Mouse (Mus musculus) liver, embryonic 14.5 days (tissue): ENCODE results near the gene Hipk1.

ENCODE experiments used
- CTCF ChIP-seq: IDR thresholded peaks from 2 replicates; pipeline ENCODE4 v1.5.1; 2016; ENCODE audit warnings: antibody characterized with exemption, low read depth, control low read depth
- EP300 ChIP-seq: IDR thresholded peaks from 2 replicates; pipeline ENCODE4 v1.6.1; 2016; ENCODE audit warnings: antibody characterized with exemption, low read depth

DNA sequence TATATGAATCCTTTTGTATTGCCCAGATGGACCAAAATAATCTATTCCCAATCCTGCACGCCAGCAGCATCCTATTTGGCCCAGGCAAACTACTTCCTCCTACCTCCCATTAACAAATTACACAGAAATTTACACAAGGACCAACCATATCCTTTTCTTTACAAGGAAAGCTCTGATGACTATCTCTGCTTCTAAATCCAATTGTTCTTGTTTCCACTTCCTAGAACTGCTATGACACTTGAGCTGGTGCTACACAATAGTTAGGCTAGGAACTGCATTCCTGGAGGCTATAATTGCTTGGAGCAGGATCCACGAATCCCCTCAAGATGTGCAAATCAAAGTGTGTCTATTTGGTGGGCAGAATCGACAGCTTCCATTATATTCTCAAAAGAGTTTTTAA lies 24.6 kb downstream of the Hipk1 start:
- TF ChIP-seq CTCF = no peak
- no peak for TF ChIP-seq EP300
